Mouse (Mus musculus) B cell, adult 67 days (primary cell): ENCODE data around the gene Olfr685. TPM values are rescaled to one million over a fixed set of nuclear protein-coding genes. Genes with fewer than 3 reads are reported as not detected.

Experiments
- total RNA-seq, 2 experiments: library from RNA; stranded (reverse); gene quantifications; 4 replicates each; pipeline ENCODE4 v1.2.4; 2023

Gene Olfr685
- total RNA-seq: not detected

GRCm38 (mm10) chr7:105185912-105186311 lies at the start of gene Olfr685:
Gene Olfr685, minus strand, starts transcription at chr7:105186012.

GRCm38 (mm10) chr7:105207385-105207784 lies 21.6 kb upstream of the Olfr685 start, which contains the start of gene Olfr686:
Gene Olfr686, minus strand, starts transcription at chr7:105207485.

GRCm38 (mm10) chr7:105163553-105163952 lies 22.3 kb downstream of the Olfr685 start, which contains the start of gene Olfr684:
Gene Olfr684, minus strand, starts transcription at chr7:105163653.

GRCm38 (mm10) chr7:105146912-105147311 lies 38.9 kb downstream of the Olfr685 start, which contains the start of gene Olfr683:
Gene Olfr683, minus strand, starts transcription at chr7:105147012.

Other genes starting within 250 kb of the Olfr685 start
- gene Olfr670, start 223.4 kb downstream of the Olfr685 start, total RNA-seq: not detected
- gene Olfr671, start 206.9 kb downstream of the Olfr685 start, total RNA-seq: not detected
- gene Olfr672, start 184.0 kb downstream of the Olfr685 start, total RNA-seq: not detected
- gene Olfr675, start 157.6 kb downstream of the Olfr685 start, total RNA-seq: not detected
- gene Olfr676, start 153.3 kb downstream of the Olfr685 start, total RNA-seq: not detected
- not detected for gene Olfr677, start 134.6 kb downstream of the Olfr685 start, total RNA-seq
- not detected for gene Olfr678, start 121.5 kb downstream of the Olfr685 start, total RNA-seq
- gene Olfr679, start 104.8 kb downstream of the Olfr685 start, total RNA-seq: not detected
- not detected for gene Olfr680-ps1, start 93.2 kb downstream of the Olfr685 start, total RNA-seq
- gene Olfr681, start 69.2 kb downstream of the Olfr685 start, total RNA-seq: not detected
- not detected for gene Olfr683, start 39.0 kb downstream of the Olfr685 start, total RNA-seq
- gene Olfr684, start 22.4 kb downstream of the Olfr685 start, total RNA-seq: not detected
- gene Olfr686, start 21.5 kb upstream of the Olfr685 start, total RNA-seq: not detected
- gene Olfr688, start 102.1 kb upstream of the Olfr685 start, total RNA-seq: not detected
- gene Olfr689, start 125.2 kb upstream of the Olfr685 start, total RNA-seq: not detected
- gene Olfr690, start 148.1 kb upstream of the Olfr685 start, total RNA-seq: not detected
- not detected for gene Olfr691, start 156.3 kb upstream of the Olfr685 start, total RNA-seq
- not detected for gene Olfr692, start 182.2 kb upstream of the Olfr685 start, total RNA-seq
- gene Gm5901, start 189.0 kb upstream of the Olfr685 start, total RNA-seq: not detected
- 10 to 100 TPM; 47.0 to 56.8 TPM for gene Fam160a2, start 214.0 kb upstream of the Olfr685 start, total RNA-seq
- not detected for gene Cnga4, start 218.6 kb upstream of the Olfr685 start, total RNA-seq
- gene Cckbr, start 239.7 kb upstream of the Olfr685 start, total RNA-seq: not detected